8 mouse cellular contexts compared by ENCODE assay signal in the genomic region with DNA sequence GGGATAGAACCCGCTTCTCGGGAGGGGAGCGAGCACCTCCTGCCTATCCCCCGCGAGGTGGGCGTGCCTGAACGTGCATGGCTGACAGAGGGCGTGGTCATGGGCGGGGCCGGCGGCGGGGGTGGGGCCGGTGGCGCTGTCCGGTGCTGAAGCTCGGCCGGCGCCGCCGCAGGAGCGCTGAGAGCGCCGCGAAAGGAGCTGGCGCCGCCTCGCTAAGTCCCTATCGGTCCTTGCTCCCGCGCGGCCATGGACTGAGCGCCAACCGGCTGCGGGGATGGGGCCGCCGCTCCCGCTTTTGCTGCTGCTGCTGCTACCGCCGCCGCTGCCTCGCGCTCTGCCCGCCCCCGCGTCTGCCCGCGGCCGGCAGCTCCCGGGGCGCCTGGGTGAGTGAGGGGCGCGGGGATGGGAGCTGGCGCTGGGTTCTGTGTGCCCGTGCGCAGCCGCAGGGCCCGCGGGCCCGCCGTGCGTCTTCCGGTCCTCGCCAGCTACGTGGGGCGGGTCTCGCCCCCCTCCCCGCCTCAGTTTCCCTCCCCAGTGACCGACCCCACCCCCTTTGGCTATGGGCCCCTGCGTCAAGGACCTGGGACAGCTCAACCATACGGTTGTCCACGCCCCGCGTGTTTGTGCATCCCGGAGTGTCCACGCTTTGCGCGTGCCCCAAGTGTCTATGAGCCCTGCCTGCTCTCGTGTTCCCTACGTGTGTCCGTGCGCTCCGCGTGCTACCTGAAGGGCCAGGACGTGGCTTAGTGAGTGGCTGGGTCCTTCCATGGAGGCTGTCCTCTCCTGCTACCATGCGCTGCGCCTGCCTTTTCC. TPM values are rescaled to one million over a fixed set of nuclear protein-coding genes. Genes with fewer than 3 reads are reported as not detected.
DNase-seq lines count a peak whose midpoint lies in the region; ATAC-seq and TF ChIP-seq lines count a peak whose summit lies in the region.

A gene (plus strand): TSS at position 130 of the 813 bp plus-strand sequence.

- peaks cover 30% of the 10 kb centered on the region for H3K27me3 ChIP-seq in embryonic facial prominence, embryonic 10.5 days (replicated peaks; ENCODE audit: low read depth, poor library complexity, severe bottlenecking)
- peaks cover 6% of the 10 kb centered on the region; the same call in 1 of the 2 replicates for H3K27me3 ChIP-seq in heart, embryonic 16.5 days (ENCODE audit: control insufficient read depth, insufficient read depth, low read length)
- H3K27me3 ChIP-seq in liver, adult 2 months (ENCODE audit: control insufficient read depth, insufficient read depth, low read length), result peaks cover 13% of the 10 kb centered on the region
- no peaks in the 10 kb centered on the region for H3K27me3 ChIP-seq in midbrain, postnatal 0 days (ENCODE audit: insufficient read depth, low read length)
- H3K27me3 ChIP-seq in stomach, embryonic 15.5 days (replicated peaks), result peaks cover 7% of the 10 kb centered on the region; the same call in 1 of the 2 replicates

- TF ChIP-seq CTCF in liver, adult 2 months (IDR thresholded peaks at IDR 0.05; ENCODE audit: low read depth, low read length), result no peak
- no peak; the same call in 1 of the 2 replicates for TF ChIP-seq CTCF in midbrain, postnatal 0 days (IDR thresholded peaks at IDR 0.05)

- no peak for TF ChIP-seq POLR2A in liver, adult 2 months (IDR thresholded peaks at IDR 0.05; ENCODE audit: extremely low read depth, insufficient read depth, low read length)

- no peak within 1 kb of the TSS for H3K9ac ChIP-seq in heart, embryonic 16.5 days (ENCODE audit: low read length)
- H3K9ac ChIP-seq in liver, adult 2 months (ENCODE audit: low read depth, low read length), result no peak within 1 kb of the TSS
- H3K9ac ChIP-seq in midbrain, postnatal 0 days (replicated peaks; ENCODE audit: low read length, poor library complexity, severe bottlenecking), result peak within 1 kb of the TSS; percentile 87
- no peak within 1 kb of the TSS for H3K9ac ChIP-seq in stomach, embryonic 15.5 days

- peak within 1 kb of the TSS; percentile 97 for H3K4me2 ChIP-seq in heart, embryonic 16.5 days (ENCODE audit: low read depth, low read length)
- peak within 1 kb of the TSS; percentile 77 for H3K4me2 ChIP-seq in midbrain, postnatal 0 days (ENCODE audit: low read depth, low read length, poor library complexity, severe bottlenecking)
- peak within 1 kb of the TSS; percentile 99 for H3K4me2 ChIP-seq in stomach, embryonic 15.5 days

- H3K9me3 ChIP-seq in embryonic facial prominence, embryonic 10.5 days, result no peaks in the 10 kb centered on the region
- no peaks in the 10 kb centered on the region for H3K9me3 ChIP-seq in heart, embryonic 16.5 days (replicated peaks; ENCODE audit: control insufficient read depth, low read length)
- no peaks in the 10 kb centered on the region for H3K9me3 ChIP-seq in midbrain, postnatal 0 days (ENCODE audit: low read length)
- H3K9me3 ChIP-seq in stomach, embryonic 15.5 days, result no peaks in the 10 kb centered on the region

- H3K27ac ChIP-seq in embryonic facial prominence, embryonic 10.5 days (replicated peaks), result no peak within 1 kb of the TSS; the same call in 1 of the 2 replicates
- no peak within 1 kb of the TSS for H3K27ac ChIP-seq in heart, embryonic 16.5 days (ENCODE audit: low read length)
- no peak within 1 kb of the TSS for H3K27ac ChIP-seq in liver, adult 2 months (replicated peaks; ENCODE audit: insufficient read depth, low read depth, low read length)
- H3K27ac ChIP-seq in midbrain, postnatal 0 days (ENCODE audit: low read depth, low read length), result peak within 1 kb of the TSS; percentile 88
- H3K27ac ChIP-seq in stomach, embryonic 15.5 days, result peak within 1 kb of the TSS; percentile 64; the same call in 1 of the 2 replicates

- H3K36me3 ChIP-seq in embryonic facial prominence, embryonic 10.5 days (replicated peaks), result no peaks in the 10 kb centered on the region
- H3K36me3 ChIP-seq in heart, embryonic 16.5 days (ENCODE audit: control insufficient read depth, insufficient read depth), result no peaks in the 10 kb centered on the region
- H3K36me3 ChIP-seq in liver, adult 2 months (ENCODE audit: control insufficient read depth, insufficient read depth, low read length), result no peaks in the 10 kb centered on the region
- H3K36me3 ChIP-seq in midbrain, postnatal 0 days (ENCODE audit: insufficient read depth, low read length), result no peaks in the 10 kb centered on the region
- H3K36me3 ChIP-seq in stomach, embryonic 15.5 days, result no peaks in the 10 kb centered on the region

- H3K4me3 ChIP-seq in embryonic facial prominence, embryonic 10.5 days, result peak within 1 kb of the TSS; percentile 71
- H3K4me3 ChIP-seq in heart, embryonic 16.5 days (ENCODE audit: low read length), result peak within 1 kb of the TSS; percentile 59
- H3K4me3 ChIP-seq in liver, adult 2 months (ENCODE audit: insufficient read depth, low read depth, low read length), result peak within 1 kb of the TSS; percentile 49
- peak within 1 kb of the TSS; percentile 67 for H3K4me3 ChIP-seq in midbrain, postnatal 0 days (ENCODE audit: low read depth, low read length)
- peak within 1 kb of the TSS; percentile 62 for H3K4me3 ChIP-seq in stomach, embryonic 15.5 days (replicated peaks)

- peaks cover 13% of the 10 kb centered on the region for H3K4me1 ChIP-seq in embryonic facial prominence, embryonic 10.5 days
- H3K4me1 ChIP-seq in heart, embryonic 16.5 days (ENCODE audit: control insufficient read depth, insufficient read depth, low read length), result peaks cover 5% of the 10 kb centered on the region
- H3K4me1 ChIP-seq in liver, adult 2 months (ENCODE audit: control insufficient read depth, insufficient read depth, low read length), result no peaks in the 10 kb centered on the region
- peaks cover 13% of the 10 kb centered on the region; the same call in 1 of the 2 replicates for H3K4me1 ChIP-seq in midbrain, postnatal 0 days (ENCODE audit: insufficient read depth, low read length)
- H3K4me1 ChIP-seq in stomach, embryonic 15.5 days, result 0 out of 2 replicates have a peak, but pooled peaks cover 9% of the 10 kb centered on the region

- peak; percentile 89 for ATAC-seq in heart, embryonic 16.5 days (replicated peaks; ENCODE audit: extremely low read depth, insufficient read depth, low FRiP score)
- ATAC-seq in midbrain, postnatal 0 days (ENCODE audit: low FRiP score), result peak; percentile 86
- ATAC-seq in stomach, embryonic 15.5 days (ENCODE audit: insufficient read depth, low FRiP score, low read depth), result peak; percentile 86

- under 1% methylated on average over 86 of the region's 86 CpGs for WGBS in embryonic facial prominence, embryonic 10.5 days
- WGBS in heart, embryonic 16.5 days, result under 1% methylated on average over 80 of the region's 86 CpGs
- WGBS in liver, adult 2 months, result 2% methylated on average over 82 of the region's 86 CpGs
- under 1% methylated on average over 73 of the region's 86 CpGs for WGBS in midbrain, postnatal 0 days
- under 1% methylated on average over 73 of the region's 86 CpGs for WGBS in stomach, embryonic 15.5 days

- DNase-seq in heart, adult 18-20 months, result peak; percentile 13 to 19
- DNase-seq in heart, adult 9 months (ENCODE audit: low spot score in 2 of 2), result no peak
- DNase-seq in embryonic facial prominence, embryonic 10.5 days (ENCODE audit: low spot score), result peak; percentile 91
- peak; percentile 82 for DNase-seq in kidney, postnatal 14 days
- DNase-seq in liver, adult 2 months (ENCODE audit: extremely low read depth, low read depth, low spot score), result no peak
- DNase-seq in midbrain, postnatal 0 days (ENCODE audit: low spot score), result peak; percentile 82

- H3K79me2 ChIP-seq in liver, adult 2 months (ENCODE audit: control insufficient read depth, insufficient read depth, low read length), result no peaks in the 10 kb centered on the region

RNA-seq across cellular contexts. Expression of the gene that starts here (rescaled TPM):
- under 1 TPM; 0.07 to 0.18 TPM for total RNA-seq in heart, adult 18-20 months (2021)
- polyA plus RNA-seq in embryonic facial prominence, embryonic 10.5 days (2016; fragmentation: Nextera tagmentation; extraction: Ambion mirVana), result 1.4 and 2.3 TPM in 2 replicates
- polyA plus RNA-seq in heart, embryonic 16.5 days (2015; fragmentation: Nextera tagmentation; extraction: Ambion mirVana), result 0.07 and 0.12 TPM in 2 replicates
- total RNA-seq in liver, adult 2 months (2014; rRNA removed), result 0.13 TPM in 1 of 2 replicates, not detected in the other
- polyA plus RNA-seq in liver, adult 2 months (2012; rRNA removed), result 0.06 TPM in 1 of 2 replicates, not detected in the other
- 110 and 120 TPM in 2 replicates for total RNA-seq in midbrain, postnatal 0 days (2014; rRNA removed)
- polyA plus RNA-seq in midbrain, postnatal 0 days (2015; fragmentation: Nextera tagmentation; extraction: Ambion mirVana), result 17.1 and 22.2 TPM in 2 replicates
- 3.7 and 4.7 TPM in 2 replicates for polyA plus RNA-seq in stomach, embryonic 15.5 days (2015; fragmentation: Nextera tagmentation; extraction: Ambion mirVana)

Comparison
In these comparisons a context has a peak if more than half of its experiments do, and no peak if none do; other contexts are left out.
1. RNA of the gene that starts here (total RNA-seq): 110 to 120 TPM in midbrain, postnatal 0 days; 0.07 to 0.18 TPM in heart, adult 18-20 months and 0.13 TPM in liver, adult 2 months; every median in the first group is over 10 times any median in the second.
2. Peak in DNase-seq in heart, adult 18-20 months; RNA of the gene not detected or under 1 TPM.
3. Peak in ATAC-seq, H3K4me3 ChIP-seq and H3K4me2 ChIP-seq in heart, embryonic 16.5 days; RNA of the gene not detected or under 1 TPM.
4. DNase-seq: peak in embryonic facial prominence, embryonic 10.5 days (single experiment), kidney, postnatal 14 days (single experiment) and midbrain, postnatal 0 days (single experiment); none in heart, adult 9 months (0 of 2) and liver, adult 2 months (single experiment).
5. H3K27ac ChIP-seq: peak in midbrain, postnatal 0 days (single experiment) and stomach, embryonic 15.5 days (single experiment); none in embryonic facial prominence, embryonic 10.5 days (single experiment), heart, embryonic 16.5 days (single experiment) and liver, adult 2 months (single experiment).
6. Peak in every context shown above with its lines, with median percentiles within 50 percentile points of each other: H3K4me3 ChIP-seq, ATAC-seq and H3K4me2 ChIP-seq.